Mouse (Mus musculus) embryonic facial prominence, embryonic 12.5 days (tissue): Measurements from ENCODE around the gene Tnk1. TPM values are rescaled to one million over a fixed set of nuclear protein-coding genes. Genes with fewer than 3 reads are reported as not detected.

ENCODE experiments used
- ATAC-seq: fragments of 200-750 bp; cut with Nextera tagmentation; 2 replicates; pipeline ENCODE4 v1.8.0; 2017; ENCODE audit not compliant: insufficient number of reproducible peaks, insufficient read depth, low FRiP score, low TSS enrichment
- H3K27ac ChIP-seq: fragments of 300-500 bp; sonication (generic); 2 replicates; pipeline ENCODE4 v1.5.1; 2016; ENCODE audit warnings: mild to moderate bottlenecking
- H3K27me3 ChIP-seq: fragments of 300-500 bp; sonication (generic); 2 replicates; pipeline ENCODE4 v1.6.1; 2016; ENCODE audit warnings: mild to moderate bottlenecking, moderate library complexity
- H3K36me3 ChIP-seq: fragments of 300-500 bp; sonication (generic); 2 replicates; pipeline ENCODE4 v1.6.1; 2016; ENCODE audit warnings: mild to moderate bottlenecking
- H3K4me1 ChIP-seq: fragments of 300-500 bp; sonication (generic); 2 replicates; pipeline ENCODE4 v1.6.1; 2016
- H3K4me2 ChIP-seq: fragments of 300-500 bp; sonication (generic); replicated peaks from 2 replicates; pipeline ENCODE4 v1.6.1; 2016; ENCODE audit warnings: mild to moderate bottlenecking, moderate library complexity
- H3K4me3 ChIP-seq: fragments of 300-500 bp; sonication (generic); 2 replicates; pipeline ENCODE4 v1.5.1; 2016; ENCODE audit warnings: mild to moderate bottlenecking
- H3K9ac ChIP-seq: fragments of 300-500 bp; sonication (generic); 2 replicates; pipeline ENCODE4 v1.6.1; 2016; ENCODE audit warnings: mild to moderate bottlenecking, moderate library complexity
- H3K9me3 ChIP-seq: fragments of 300-500 bp; sonication (generic); 2 replicates; pipeline ENCODE4 v1.6.1; 2016; ENCODE audit warnings: mild to moderate bottlenecking, moderate library complexity
- WGBS: fragments of 180-500 bp; shearing (Covaris S2); methylation state at CpG from one replicate; pipeline ENCODE4 v1.1.7; 2016; 5-methylcytosine and 5-hydroxymethylcytosine counted together
- polyA plus RNA-seq: library from polyadenylated mRNA; unstranded; fragments of >200 nt; fragmentation: Nextera tagmentation; extraction: Ambion mirVana; gene quantifications from 2 replicates; pipeline ENCODE4 v1.2.1, GENCODE M21; 2016

The Tnk1 gene
- polyA plus RNA-seq, 1 experiment from 2014 or later = 2.5 TPM

DNA sequence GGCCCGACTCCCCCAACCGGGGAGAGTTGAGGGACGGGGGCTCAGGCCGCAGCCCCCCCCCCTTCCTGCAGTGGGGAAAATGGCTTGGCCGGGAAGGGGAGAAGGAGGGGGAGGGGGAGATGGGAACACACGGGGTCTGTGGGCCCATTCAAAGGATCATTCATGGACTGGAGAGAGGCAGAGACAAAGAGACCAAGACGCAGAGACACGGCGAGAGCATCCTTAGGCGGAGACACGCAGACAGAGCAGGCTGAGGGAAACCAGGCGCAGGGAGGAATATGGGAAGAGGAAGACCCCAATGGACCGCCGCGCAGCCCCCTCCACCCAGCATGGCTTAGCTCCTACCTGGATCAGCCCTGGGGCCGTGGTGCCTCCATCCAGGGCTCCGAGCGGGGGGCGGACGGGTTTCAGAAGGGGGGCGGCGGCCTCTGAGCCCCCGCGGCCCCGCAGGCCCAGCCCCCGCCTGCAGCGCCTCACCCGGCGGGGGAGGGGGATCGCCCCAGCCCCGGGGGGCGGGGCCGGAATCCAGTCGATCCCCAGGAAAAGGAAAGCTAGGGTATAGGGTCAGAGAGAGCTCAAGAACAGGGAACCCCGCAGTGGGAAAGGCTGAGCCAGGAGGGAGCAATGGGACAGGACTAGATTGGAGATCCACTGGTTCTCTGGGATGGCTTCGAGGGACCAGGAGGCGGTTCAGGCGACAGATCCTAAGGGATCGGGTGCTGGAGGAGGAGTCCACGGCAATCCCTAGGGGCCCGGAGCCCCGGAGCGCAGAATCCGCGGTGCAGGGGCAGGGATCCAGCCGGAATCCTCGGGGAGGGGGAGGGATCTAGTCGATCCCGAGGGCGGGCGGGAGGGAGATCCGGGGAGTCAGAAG, 21.6 kb downstream of the Tnk1 start:
- under 1% methylated on average over 48 of the region's 52 CpGs for WGBS
- Histone ChIP-seq H3K36me3 (peaks cover 20% of the 10 kb centered on the region), H3K9me3 (no peaks in the 10 kb centered on the region), H3K27ac (peak overlapping the region; percentile 92), H3K27me3 (no peaks in the 10 kb centered on the region), H3K9ac (peak overlapping the region; percentile 87), H3K4me1 (peaks cover 37% of the 10 kb centered on the region), H3K4me2 (peak overlapping the region; percentile 97), H3K4me3 (peak overlapping the region; percentile 79)
- ATAC-seq = no peak; the same call in 1 of the 2 replicates

DNA sequence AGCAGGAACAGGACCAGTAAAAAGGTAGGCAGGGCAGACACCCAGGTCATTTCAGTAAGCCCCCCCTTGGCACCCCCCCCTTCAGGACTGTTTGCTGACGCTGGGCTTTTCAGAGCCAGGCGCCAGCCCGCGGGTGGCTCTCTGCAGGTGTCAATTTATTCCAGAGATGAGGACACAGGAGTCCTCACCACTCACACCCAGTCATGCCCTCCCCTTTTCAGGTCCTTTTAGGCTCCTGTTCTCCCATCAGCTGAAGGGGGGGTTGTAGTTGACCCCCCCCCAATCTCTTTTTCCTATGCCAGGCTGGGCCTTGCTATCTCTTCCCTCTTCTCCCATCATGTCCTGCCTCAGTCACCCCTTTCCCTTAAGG, 22.6 kb downstream of the Tnk1 start:
- 3% methylated on average over 4 of the region's 4 CpGs for WGBS
- peak overlapping the region; percentile 92 for H3K27ac ChIP-seq
- peak overlapping the region; percentile 97 for H3K4me2 ChIP-seq
- peaks cover 37% of the 10 kb centered on the region for H3K4me1 ChIP-seq
- H3K9me3 ChIP-seq = no peaks in the 10 kb centered on the region
- H3K36me3 ChIP-seq = peaks cover 25% of the 10 kb centered on the region
- H3K4me3 ChIP-seq = peak overlapping the region; percentile 79
- ATAC-seq = no peak
- H3K9ac ChIP-seq = peak overlapping the region; percentile 87; the same call in 1 of the 2 replicates
- H3K27me3 ChIP-seq = no peaks in the 10 kb centered on the region

DNA sequence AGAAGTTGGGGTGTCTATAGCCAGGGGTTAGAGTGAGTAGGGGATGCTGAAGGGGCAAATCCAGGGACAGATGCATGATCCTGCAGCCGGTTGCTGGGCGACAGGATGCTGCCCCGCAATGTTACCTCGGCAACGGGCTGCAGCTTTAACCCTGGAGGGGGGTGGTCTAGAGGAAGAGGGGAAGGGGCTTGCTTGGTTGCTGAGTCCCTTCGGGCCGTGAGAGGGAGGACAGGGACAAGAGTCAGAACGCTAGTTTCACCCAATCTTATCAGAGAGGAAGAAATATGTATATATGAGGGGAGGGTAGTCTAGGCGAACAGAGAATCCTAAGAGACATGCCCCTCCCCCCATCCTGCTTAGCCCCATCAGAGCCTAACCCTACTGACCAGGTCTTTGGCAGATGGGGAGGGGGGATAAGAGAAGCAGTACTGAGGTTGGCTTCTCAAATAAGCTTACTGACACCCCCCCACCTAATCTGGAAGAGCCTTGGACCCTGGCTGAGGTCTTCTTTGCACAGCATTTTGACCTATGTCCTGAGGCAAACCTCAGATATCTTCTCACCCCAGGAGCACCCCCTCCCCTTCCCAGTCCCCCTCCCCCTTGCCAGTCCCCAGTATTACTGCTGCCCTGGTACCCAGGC, 23.1 kb downstream of the Tnk1 start:
- Histone ChIP-seq H3K9ac (peak overlapping the region; percentile 87; the same call in 1 of the 2 replicates), H3K27me3 (no peaks in the 10 kb centered on the region), H3K27ac (no peak overlapping the region; the same call in 1 of the 2 replicates), H3K4me1 (peaks cover 37% of the 10 kb centered on the region), H3K4me2 (peak overlapping the region; percentile 97), H3K4me3 (peak overlapping the region; percentile 79), H3K9me3 (no peaks in the 10 kb centered on the region), H3K36me3 (peaks cover 26% of the 10 kb centered on the region)
- 5% methylated on average over 9 of the region's 9 CpGs for WGBS
- ATAC-seq = no peak

GRCm38 (mm10) chr11:69834001-69834549, 24.5 kb downstream of the Tnk1 start:
- WGBS = 11% methylated on average over 44 of the region's 48 CpGs
- peaks cover 34% of the 10 kb centered on the region for H3K4me1 ChIP-seq
- H3K4me2 ChIP-seq = peak overlapping the region; percentile 97
- H3K27ac ChIP-seq = peak overlapping the region; percentile 72
- peak overlapping the region; percentile 77 for H3K9ac ChIP-seq
- ATAC-seq = no peak
- peak overlapping the region; percentile 79 for H3K4me3 ChIP-seq
- H3K9me3 ChIP-seq = no peaks in the 10 kb centered on the region
- H3K36me3 ChIP-seq = peaks cover 33% of the 10 kb centered on the region
- no peaks in the 10 kb centered on the region for H3K27me3 ChIP-seq

- Histone ChIP-seq H3K27ac (no peak overlapping the region), H3K9me3 (no peaks in the 10 kb centered on the region), H3K27me3 (no peaks in the 10 kb centered on the region), H3K36me3 (peaks cover 38% of the 10 kb centered on the region), H3K4me2 (peak overlapping the region; percentile 97), H3K9ac (peak overlapping the region; percentile 77; the same call in 1 of the 2 replicates), H3K4me3 (peak overlapping the region; percentile 79), H3K4me1 (peaks cover 35% of the 10 kb centered on the region)
- no peak for ATAC-seq
- 60% methylated on average over 8 of the region's 8 CpGs for WGBS
Observed at GRCm38 (mm10) chr11:69833554-69833953, 25.0 kb downstream of the Tnk1 start.

- Histone ChIP-seq H3K36me3 (peaks cover 83% of the 10 kb centered on the region), H3K9me3 (no peaks in the 10 kb centered on the region), H3K4me3 (no peak overlapping the region), H3K27ac (no peak overlapping the region), H3K4me1 (peaks cover 10% of the 10 kb centered on the region), H3K4me2 (no peak overlapping the region), H3K9ac (no peak overlapping the region), H3K27me3 (no peaks in the 10 kb centered on the region)
- no peak for ATAC-seq
- WGBS = 67% methylated on average over 5 of the region's 5 CpGs
Observed at GRCm38 (mm10) chr11:69828832-69829231, 29.7 kb downstream of the Tnk1 start.

- 69% methylated on average over 2 of the region's 2 CpGs for WGBS
- no peak for ATAC-seq
Observed at GRCm38 (mm10) chr11:69823456-69823855, 35.1 kb downstream of the Tnk1 start.

DNA sequence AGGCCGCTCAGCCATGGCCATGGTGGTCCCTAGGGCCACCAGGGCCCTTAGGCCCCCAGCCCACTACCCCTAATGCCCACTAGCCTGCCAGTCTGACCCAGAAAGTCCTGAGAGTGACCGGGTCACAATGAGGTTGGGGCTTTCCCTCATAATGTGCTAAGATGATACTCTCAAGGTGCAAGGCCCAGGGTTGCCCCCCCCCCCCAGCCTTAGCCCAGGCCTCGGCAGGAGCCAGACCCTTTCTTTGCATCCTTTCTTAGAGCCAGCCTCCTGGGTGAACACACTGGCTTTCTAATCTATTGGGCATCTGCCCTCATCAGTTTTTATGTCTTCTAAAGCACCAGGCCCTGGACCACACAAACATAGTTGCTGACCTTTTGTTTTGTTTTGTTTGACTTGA, 36.5 kb downstream of the Tnk1 start, which contains the start of gene Spem1:
Gene Spem1 (minus strand): TSS at position 101 of the 400 bp plus-strand sequence.
- H3K36me3 ChIP-seq = peaks cover 31% of the 10 kb centered on the region
- H3K4me2 ChIP-seq = no peak within 1 kb of the TSS
- no peaks in the 10 kb centered on the region for H3K4me1 ChIP-seq
- H3K9me3 ChIP-seq = peaks cover 7% of the 10 kb centered on the region; the same call in 1 of the 2 replicates
- H3K4me3 ChIP-seq = no peak within 1 kb of the TSS
- ATAC-seq = no peak
- H3K9ac ChIP-seq = no peak within 1 kb of the TSS
- 87% methylated on average over 3 of the region's 3 CpGs for WGBS
- no peaks in the 10 kb centered on the region for H3K27me3 ChIP-seq
- no peak within 1 kb of the TSS for H3K27ac ChIP-seq

More at GRCm38 (mm10) chr11:69823456-69823855, 35.1 kb downstream of the Tnk1 start:
- H3K4me1 ChIP-seq = no peaks in the 10 kb centered on the region
- H3K27ac ChIP-seq = no peak overlapping the region
- H3K9ac ChIP-seq = no peak overlapping the region
- no peak overlapping the region for H3K4me2 ChIP-seq
- no peaks in the 10 kb centered on the region for H3K27me3 ChIP-seq
- H3K9me3 ChIP-seq = no peaks in the 10 kb centered on the region
- H3K36me3 ChIP-seq = peaks cover 45% of the 10 kb centered on the region
- H3K4me3 ChIP-seq = no peak overlapping the region

GRCm38 (mm10) chr11:69818871-69819270, 39.7 kb downstream of the Tnk1 start:
- 88% methylated on average over 8 of the region's 8 CpGs for WGBS
- Histone ChIP-seq H3K4me3 (no peak overlapping the region), H3K9ac (no peak overlapping the region), H3K27ac (no peak overlapping the region), H3K27me3 (no peaks in the 10 kb centered on the region), H3K4me1 (no peaks in the 10 kb centered on the region), H3K36me3 (no peaks in the 10 kb centered on the region), H3K9me3 (peaks cover 11% of the 10 kb centered on the region), H3K4me2 (no peak overlapping the region)
- no peak for ATAC-seq

DNA sequence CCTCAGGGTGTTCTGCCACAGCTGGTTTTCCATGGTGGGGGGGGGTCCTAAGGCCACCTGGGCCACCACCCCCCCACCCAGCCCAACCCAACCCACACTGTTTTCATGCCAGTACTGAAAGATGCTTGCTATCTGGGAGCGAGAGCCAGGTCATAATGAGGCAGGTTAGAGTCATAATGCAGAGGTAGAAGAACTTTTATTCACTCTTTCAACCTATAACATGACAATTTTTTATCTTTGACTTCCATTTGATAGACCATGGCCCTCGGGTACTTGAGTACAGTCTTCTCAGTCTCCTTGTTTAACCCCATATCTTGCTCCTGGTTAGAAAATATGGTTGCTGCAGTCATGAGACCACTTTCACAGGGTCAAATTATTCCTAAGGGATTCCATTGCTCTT, 40.2 kb downstream of the Tnk1 start, which contains the start of gene Spem2:
Gene Spem2 (minus strand): TSS at position 101 of the 400 bp plus-strand sequence.
- 80% methylated on average over 2 of the region's 2 CpGs for whole genome bisulfite sequencing
- ATAC-seq = no peak
- peaks cover 11% of the 10 kb centered on the region for H3K9me3 ChIP-seq
- H3K4me3 ChIP-seq = no peak within 1 kb of the TSS
- no peak within 1 kb of the TSS for H3K9ac ChIP-seq
- no peak within 1 kb of the TSS for H3K27ac ChIP-seq
- H3K27me3 ChIP-seq = no peaks in the 10 kb centered on the region
- H3K4me1 ChIP-seq = no peaks in the 10 kb centered on the region
- no peaks in the 10 kb centered on the region for H3K36me3 ChIP-seq
- H3K4me2 ChIP-seq = no peak within 1 kb of the TSS

GRCm38 (mm10) chr11:69816520-69816919, 42.0 kb downstream of the Tnk1 start:
- no peak overlapping the region for H3K4me2 ChIP-seq

More at GRCm38 (mm10) chr11:69816520-69816919, 42.0 kb downstream of the Tnk1 start:
- Histone ChIP-seq H3K36me3 (no peaks in the 10 kb centered on the region), H3K9ac (no peak overlapping the region), H3K27ac (no peak overlapping the region), H3K4me1 (no peaks in the 10 kb centered on the region), H3K27me3 (no peaks in the 10 kb centered on the region), H3K4me3 (no peak overlapping the region), H3K9me3 (peaks cover 11% of the 10 kb centered on the region)
- ATAC-seq = no peak
- 91% methylated on average over 12 of the region's 12 CpGs for WGBS
